Mouse (Mus musculus): ENCODE measurements around the gene Cnpy2. TPM values are rescaled to one million over a fixed set of nuclear protein-coding genes. Genes with fewer than 3 reads are reported as not detected.

The Cnpy2 gene
- total RNA-seq, 2 experiments from 2014 or later = 81.1 to 92.0 TPM

GRCm38 (mm10) chr10:128362568-128362967, 40.3 kb downstream of the Cnpy2 start:
- DNase-seq (ENCODE audit: extremely low spot score in 1 of 2, low spot score in 1 of 2) = no peak

DNA sequence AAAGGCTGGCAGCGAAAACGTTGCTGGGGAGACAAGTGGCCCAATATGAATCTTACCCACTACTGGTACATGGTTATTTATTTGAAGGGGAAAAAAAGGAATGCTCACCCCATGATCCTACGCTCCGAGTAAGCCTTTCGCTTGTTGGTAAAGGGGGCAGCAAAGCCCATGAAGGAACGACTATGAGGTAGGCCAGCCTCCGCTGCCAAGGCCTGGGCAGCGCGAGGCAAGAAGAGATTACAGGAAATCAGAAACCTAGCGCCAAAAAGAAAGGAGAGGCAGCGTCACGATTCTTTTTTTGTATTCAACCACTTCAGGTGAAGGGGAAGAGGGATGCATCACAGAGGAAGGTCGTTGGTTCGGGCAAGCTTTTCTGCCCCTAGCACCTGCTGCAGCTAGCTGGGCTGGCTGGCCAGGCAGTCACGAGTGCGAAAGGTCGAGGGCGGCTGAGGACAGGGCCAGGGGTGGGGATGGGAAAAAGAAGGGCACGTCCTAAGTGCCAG, 45.7 kb downstream of the Cnpy2 start:
- DNase-seq (ENCODE audit: extremely low spot score in 1 of 2, low spot score in 1 of 2) = no peak

GRCm38 (mm10) chr10:128368402-128369217, 46.4 kb downstream of the Cnpy2 start, which contains the start of gene Coq10a:
Gene Coq10a, minus strand, starts transcription at chr10:128368997.
- DNase-seq (ENCODE audit: extremely low spot score in 1 of 2, low spot score in 1 of 2) = peak; percentile 75 to 85

- no peak for DNase-seq (ENCODE audit: extremely low spot score in 1 of 2, low spot score in 1 of 2)
These were observed 46.9 kb downstream of the Cnpy2 start for GRCm38 (mm10) chr10:128369218-128369543.

DNA sequence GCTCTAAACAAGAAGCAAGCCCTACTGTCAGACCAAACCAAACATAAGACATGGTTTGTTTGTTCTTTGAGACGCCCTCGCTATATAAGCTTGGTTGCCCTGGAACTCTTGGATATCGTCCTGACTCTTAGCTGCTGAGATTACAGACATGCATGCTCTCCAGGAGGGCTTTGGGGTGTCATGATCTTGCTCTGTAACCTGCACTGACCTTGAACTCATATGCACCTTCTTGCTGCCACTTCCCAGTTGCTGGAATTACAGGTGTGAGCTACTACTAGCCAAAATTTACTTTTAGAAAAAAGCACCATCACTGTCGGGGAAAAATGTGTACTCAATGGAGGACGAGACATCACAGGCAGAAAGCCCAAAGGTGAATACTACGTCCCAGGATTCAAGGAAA, 47.3 kb downstream of the Cnpy2 start:
- DNase-seq (ENCODE audit: extremely low spot score in 1 of 2, low spot score in 1 of 2) = no peak

GRCm38 (mm10) chr10:128370021-128370420, 47.8 kb downstream of the Cnpy2 start:
- DNase-seq (ENCODE audit: extremely low spot score in 1 of 2, low spot score in 1 of 2) = no peak

GRCm38 (mm10) chr10:128370601-128371000, 48.3 kb downstream of the Cnpy2 start:
- no peak for DNase-seq (ENCODE audit: extremely low spot score in 1 of 2, low spot score in 1 of 2)

GRCm38 (mm10) chr10:128372142-128372541, 49.9 kb downstream of the Cnpy2 start:
- DNase-seq (ENCODE audit: extremely low spot score in 1 of 2, low spot score in 1 of 2) = no peak

DNA sequence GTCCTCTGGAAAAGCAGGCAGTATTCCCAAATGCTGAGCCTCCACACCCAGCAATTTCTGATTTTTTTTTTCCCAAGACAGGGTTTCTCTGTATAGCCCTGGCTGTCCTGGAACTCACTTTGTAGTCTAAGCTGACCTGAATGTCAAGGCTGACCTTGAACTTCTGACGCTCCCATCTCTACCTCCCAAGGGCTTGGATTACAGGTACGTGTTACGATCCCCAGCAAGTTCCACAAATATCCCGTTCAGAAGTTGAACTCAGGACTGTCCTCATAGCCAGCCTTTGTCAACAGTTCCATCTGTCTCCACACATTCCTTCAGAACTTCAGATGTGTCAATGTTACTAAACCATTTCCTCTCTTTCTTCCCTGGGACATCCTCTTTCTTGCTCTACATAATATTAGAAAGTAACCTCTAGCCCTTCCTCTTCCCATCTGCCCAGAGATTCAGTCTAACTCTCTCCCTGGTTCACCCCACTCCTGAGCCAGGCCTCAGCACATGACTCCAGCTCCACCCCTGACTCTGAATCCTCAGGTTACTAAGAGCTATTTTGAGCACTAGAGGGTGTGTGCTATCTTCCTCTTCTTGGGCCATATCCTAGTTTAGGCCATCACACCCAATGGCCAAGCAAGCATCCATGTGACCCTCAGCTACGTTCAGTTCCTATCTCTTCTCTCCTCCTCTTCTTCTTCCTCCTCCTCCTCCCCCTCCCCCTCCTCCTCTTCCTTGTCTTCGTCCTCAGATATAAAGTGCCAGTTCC, 50.9 kb downstream of the Cnpy2 start:
- no peak for DNase-seq (ENCODE audit: extremely low spot score in 1 of 2, low spot score in 1 of 2)

- no peak for DNase-seq (ENCODE audit: extremely low spot score in 1 of 2, low spot score in 1 of 2)
These were observed 52.1 kb downstream of the Cnpy2 start for GRCm38 (mm10) chr10:128374393-128374792.

DNA sequence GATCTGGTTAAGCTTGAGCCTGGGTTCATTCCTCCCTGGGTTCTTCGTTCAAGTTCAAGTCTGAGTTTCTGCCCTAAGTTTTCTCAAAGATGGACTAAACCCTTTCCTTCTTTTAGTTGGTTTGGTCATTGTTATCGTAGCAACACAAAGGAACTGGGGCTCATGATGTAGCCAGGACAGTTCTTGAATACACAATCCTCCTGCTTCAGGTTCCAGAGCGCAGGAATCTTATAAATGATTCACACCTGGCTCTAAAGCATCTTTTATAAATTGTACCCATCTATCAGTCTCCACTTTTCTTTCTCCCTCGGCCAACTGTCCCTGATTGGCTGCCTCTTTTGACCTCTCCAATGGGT, 53.8 kb downstream of the Cnpy2 start:
- DNase-seq (ENCODE audit: extremely low spot score in 1 of 2, low spot score in 1 of 2) = no peak

GRCm38 (mm10) chr10:128376455-128377211, 54.4 kb downstream of the Cnpy2 start, which contains the start of gene Ankrd52:
Gene Ankrd52, plus strand, starts transcription at chr10:128377115.
- DNase-seq (ENCODE audit: extremely low spot score in 1 of 2, low spot score in 1 of 2) = peak; percentile 77 to 86

Other genes with a start within 250 kb of the Cnpy2 start
- 1,000 to 10,000 TPM; 1,588 to 1,852 TPM for gene Atp5b, start 239.2 kb upstream of the Cnpy2 start, total RNA-seq (2021)
- gene Baz2a, start 230.9 kb upstream of the Cnpy2 start, total RNA-seq (2021) = 10 to 100 TPM; 32.2 to 42.5 TPM
- 10 to 100 TPM; 11.5 to 11.9 TPM for gene Rbms2, start 142.2 kb upstream of the Cnpy2 start, total RNA-seq (2021)
- 10 to 100 TPM; 19.2 to 23.5 TPM for gene Gls2, start 128.0 kb upstream of the Cnpy2 start, total RNA-seq (2021)
- 10 to 100 TPM in 1 of 2 experiments, 1 to 10 TPM in 1; 8.5 to 10.6 TPM for gene Spryd4, start 110.7 kb upstream of the Cnpy2 start, total RNA-seq (2021)
- gene Mip, start 96.6 kb upstream of the Cnpy2 start, total RNA-seq (2021) = not detected
- gene Timeless, start 90.4 kb upstream of the Cnpy2 start, total RNA-seq (2021) = 1 to 10 TPM; 4.3 to 5.6 TPM
- gene Apon, start 68.4 kb upstream of the Cnpy2 start, total RNA-seq (2021) = not detected
- not detected for gene Apof, start 53.8 kb upstream of the Cnpy2 start, total RNA-seq (2021)
- gene Stat2, start 51.9 kb upstream of the Cnpy2 start, total RNA-seq (2021) = 10 to 100 TPM; 27.8 to 30.0 TPM
- gene Il23a, start 23.7 kb upstream of the Cnpy2 start, total RNA-seq (2021) = 1 to 10 TPM in 1 of 2 experiments, under 1 TPM in 1; 0.84 to 1.1 TPM
- 10 to 100 TPM; 12.3 to 17.4 TPM for gene Pan2, start 19.1 kb upstream of the Cnpy2 start, total RNA-seq (2021)
- gene Cs, start 15.3 kb downstream of the Cnpy2 start, total RNA-seq (2021) = 100 to 1,000 TPM; 232 to 242 TPM
- 10 to 100 TPM; 52.9 to 53.5 TPM for gene Coq10a, start 46.5 kb downstream of the Cnpy2 start, total RNA-seq (2021)
- gene Ankrd52, start 54.7 kb downstream of the Cnpy2 start, total RNA-seq (2021) = 10 to 100 TPM; 54.7 to 69.5 TPM
- gene Slc39a5, start 78.8 kb downstream of the Cnpy2 start, total RNA-seq (2021) = not detected
- 100 to 1,000 TPM in 1 of 2 experiments, 10 to 100 TPM in 1; 96.7 to 101 TPM for gene Nabp2, start 89.0 kb downstream of the Cnpy2 start, total RNA-seq (2021)
- 10 to 100 TPM; 68.0 to 76.9 TPM for gene Rnf41, start 89.2 kb downstream of the Cnpy2 start, total RNA-seq (2021)
- 100 to 1,000 TPM; 228 to 242 TPM for gene Smarcc2, start 136.8 kb downstream of the Cnpy2 start, total RNA-seq (2021)
- 100 to 1,000 TPM; 551 to 619 TPM for gene Myl6, start 171.7 kb downstream of the Cnpy2 start, total RNA-seq (2021)
- gene Myl6b, start 176.2 kb downstream of the Cnpy2 start, total RNA-seq (2021) = 10 to 100 TPM; 17.4 to 18.9 TPM
- gene Esyt1, start 203.4 kb downstream of the Cnpy2 start, total RNA-seq (2021) = 1 to 10 TPM; 4.6 to 5.0 TPM
- gene Zc3h10, start 225.3 kb downstream of the Cnpy2 start, total RNA-seq (2021) = 10 to 100 TPM; 13.2 to 14.8 TPM
- 1,000 to 10,000 TPM; 1,459 to 1,623 TPM for gene Rpl41, start 226.8 kb downstream of the Cnpy2 start, total RNA-seq (2021)
- 10 to 100 TPM; 62.9 to 65.3 TPM for gene Pa2g4, start 243.5 kb downstream of the Cnpy2 start, total RNA-seq (2021)

Data from layer of hippocampus, postnatal 25 days (tissue).